Mouse (Mus musculus): ENCODE measurements around the gene Satl1.
"Not testable (repeated sequence)": the region's sequence is repeated elsewhere in the genome, so short reads cannot be mapped to it uniquely, and the experiment has no call there.

DNA sequence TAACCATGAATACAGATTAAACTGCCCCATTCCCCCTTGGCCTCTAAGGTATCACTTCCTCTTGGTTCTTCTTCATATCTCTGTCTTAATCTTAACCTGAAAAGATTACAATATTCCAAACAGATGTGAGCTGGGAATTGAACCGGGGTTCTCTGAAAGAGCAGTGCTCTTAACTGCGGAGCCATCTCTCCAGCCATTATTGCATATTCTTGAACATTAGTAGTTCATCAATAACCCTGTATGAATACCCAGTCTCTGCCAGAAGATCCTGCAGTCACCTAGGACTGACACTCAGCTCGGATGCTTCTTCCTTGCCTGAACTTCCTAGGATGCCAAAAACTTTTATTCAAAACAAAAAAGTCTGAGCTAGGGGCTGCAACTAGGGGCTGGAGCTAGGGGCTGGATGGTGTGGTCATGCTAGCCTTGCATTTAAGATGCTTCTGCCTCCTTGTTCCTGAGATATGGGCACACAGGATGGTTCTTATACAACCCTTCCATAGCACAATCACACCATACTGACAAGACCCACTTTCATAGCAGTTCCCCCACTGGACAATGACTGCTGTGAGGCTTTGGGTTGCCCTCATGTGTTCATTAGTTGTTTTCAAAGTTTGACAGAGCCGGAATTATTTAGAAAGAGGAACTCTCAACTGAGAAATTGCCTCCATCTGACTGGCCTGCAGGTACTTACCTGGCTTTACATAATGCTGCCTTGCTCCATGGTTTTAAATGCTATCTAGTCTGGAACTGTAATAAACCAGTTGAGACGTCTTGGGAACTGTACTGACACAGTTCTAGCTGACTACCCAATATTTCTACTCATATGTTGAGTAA, 35.8 kb downstream of the Satl1 start:
- not testable (repeated sequence) for TF ChIP-seq CTCF (IDR thresholded peaks at IDR 0.05; ENCODE audit: low read depth, low read length); POLR2A (IDR thresholded peaks at IDR 0.05; ENCODE audit: borderline replicate concordance, low read depth, low read length)
